Mouse (Mus musculus): ENCODE measurements around the gene Vwa3b. TPM values are rescaled to one million over a fixed set of nuclear protein-coding genes. Genes with fewer than 3 reads are reported as not detected.

Vwa3b gene
- polyA plus RNA-seq (2012; rRNA removed) = 0.14 and 0.34 TPM in 2 replicates

GRCm38 (mm10) chr1:37025962-37026686, at the start of gene Vwa3b:
Gene Vwa3b, plus strand, starts transcription at chr1:37026596.
- H3K27me3 ChIP-seq (replicated peaks; ENCODE audit: control insufficient read depth, insufficient read depth, low read length) = 0 out of 2 replicates have a peak, but pooled peaks cover 1% of the 10 kb centered on the region
- TF ChIP-seq POLR2A (IDR thresholded peaks at IDR 0.05; ENCODE audit: low read depth, low read length) (no peak), CTCF (conservative IDR thresholded peaks at IDR 0.05; ENCODE audit: insufficient read depth, insufficient read length, low read depth, low read length) (no peak)
- no peak within 1 kb of the TSS; the same call in 1 of the 2 replicates for H3K27ac ChIP-seq (ENCODE audit: insufficient read depth, low read depth, low read length)
- peaks cover 3% of the 10 kb centered on the region; the same call in 1 of the 2 replicates for H3K4me1 ChIP-seq (ENCODE audit: control insufficient read depth, insufficient read depth, low read length)
- peak; percentile 71 for DNase-seq
- WGBS = 75% methylated on average over 5 of the region's 5 CpGs
- H3K36me3 ChIP-seq (ENCODE audit: control insufficient read depth, insufficient read depth, low read length) = no peaks in the 10 kb centered on the region
- H3K4me3 ChIP-seq (ENCODE audit: insufficient read depth, low read depth, low read length) = no peak within 1 kb of the TSS

- TF ChIP-seq POLR2A (IDR thresholded peaks at IDR 0.05; ENCODE audit: low read depth, low read length) = no peak
- no peak for TF ChIP-seq CTCF (conservative IDR thresholded peaks at IDR 0.05; ENCODE audit: insufficient read depth, insufficient read length, low read depth, low read length)
- WGBS = 74% methylated on average over 4 of the region's 4 CpGs
Observed at GRCm38 (mm10) chr1:36976770-36977169, 49.6 kb upstream of the Vwa3b start.

DNA sequence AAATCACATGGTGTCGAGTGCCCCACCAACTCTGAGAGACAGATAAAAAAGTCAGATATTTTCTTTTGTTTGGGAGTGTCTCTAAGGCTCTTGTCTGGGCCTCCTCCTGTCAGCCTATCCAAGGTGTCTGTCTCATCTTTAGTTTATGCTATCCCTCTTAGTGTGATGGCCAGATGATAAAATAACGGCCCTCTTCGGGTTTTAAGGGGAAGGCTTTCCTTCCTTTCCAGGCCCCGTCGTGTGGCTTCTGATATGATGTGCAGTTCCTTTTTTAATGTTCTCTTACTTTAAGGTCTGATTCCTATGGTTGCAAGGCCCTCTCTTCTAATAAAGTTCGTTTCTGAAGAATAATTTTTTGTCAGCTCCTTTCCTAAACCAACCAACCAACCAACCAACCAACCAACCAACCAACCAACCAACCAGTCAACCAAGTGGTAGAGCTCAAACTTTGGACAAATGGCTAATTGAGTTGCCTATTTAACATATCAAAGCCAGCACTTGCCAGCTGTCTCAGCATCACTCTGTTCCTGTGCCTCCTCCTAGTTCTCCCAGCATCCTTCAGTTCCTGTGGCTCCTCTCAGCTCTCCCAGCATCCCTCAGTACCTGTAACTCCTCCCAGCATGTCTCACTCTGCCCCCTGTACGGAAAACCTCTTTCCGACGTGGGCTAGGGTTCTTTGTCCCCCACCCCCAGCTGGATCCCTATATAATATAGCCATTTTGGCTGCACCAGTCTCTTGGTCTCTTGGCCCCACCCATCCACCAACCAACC, 44.0 kb upstream of the Vwa3b start:
- 88% methylated on average over 9 of the region's 9 CpGs for WGBS
- Histone ChIP-seq H3K27me3 (replicated peaks; ENCODE audit: control insufficient read depth, insufficient read depth, low read length) (no peaks in the 10 kb centered on the region), H3K4me3 (ENCODE audit: insufficient read depth, low read depth, low read length) (no peak overlapping the region), H3K36me3 (ENCODE audit: control insufficient read depth, insufficient read depth, low read length) (no peaks in the 10 kb centered on the region), H3K27ac (ENCODE audit: insufficient read depth, low read depth, low read length) (no peak overlapping the region), H3K4me1 (ENCODE audit: control insufficient read depth, insufficient read depth, low read length) (no peaks in the 10 kb centered on the region)
- TF ChIP-seq POLR2A (IDR thresholded peaks at IDR 0.05; ENCODE audit: low read depth, low read length) = no peak
- DNase-seq = no peak

More at GRCm38 (mm10) chr1:36976770-36977169, 49.6 kb upstream of the Vwa3b start:
- Histone ChIP-seq H3K27me3 (replicated peaks; ENCODE audit: control insufficient read depth, insufficient read depth, low read length) (no peaks in the 10 kb centered on the region), H3K4me1 (ENCODE audit: control insufficient read depth, insufficient read depth, low read length) (no peaks in the 10 kb centered on the region), H3K4me3 (ENCODE audit: insufficient read depth, low read depth, low read length) (no peak overlapping the region), H3K27ac (ENCODE audit: insufficient read depth, low read depth, low read length) (no peak overlapping the region), H3K36me3 (ENCODE audit: control insufficient read depth, insufficient read depth, low read length) (no peaks in the 10 kb centered on the region)
- peak; percentile 10 for DNase-seq

DNA sequence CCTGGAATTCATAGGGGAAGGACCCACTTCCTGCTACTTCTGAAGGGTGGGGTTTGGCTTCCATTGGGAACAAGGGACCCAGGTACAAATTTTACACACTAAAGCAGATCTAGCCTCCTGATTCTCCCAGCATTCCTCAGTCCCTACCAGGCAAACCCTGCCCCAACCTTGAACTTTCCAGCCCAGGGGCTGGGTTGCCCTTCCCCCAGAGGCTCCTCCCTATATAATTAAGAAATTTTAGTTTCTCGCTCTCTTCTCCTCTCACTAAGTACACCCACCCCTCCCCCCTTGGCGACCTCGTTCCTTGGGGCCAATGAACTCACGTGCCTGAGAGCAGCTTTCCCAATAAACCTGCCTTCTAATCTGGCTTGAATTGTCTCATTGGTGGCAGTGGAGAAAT, 42.6 kb upstream of the Vwa3b start:
- H3K4me1 ChIP-seq (ENCODE audit: control insufficient read depth, insufficient read depth, low read length) = no peaks in the 10 kb centered on the region
- no peaks in the 10 kb centered on the region for H3K36me3 ChIP-seq (ENCODE audit: control insufficient read depth, insufficient read depth, low read length)
- WGBS = 37% methylated on average over 4 of the region's 4 CpGs
- H3K27ac ChIP-seq (ENCODE audit: insufficient read depth, low read depth, low read length) = no peak overlapping the region
- TF ChIP-seq POLR2A (IDR thresholded peaks at IDR 0.05; ENCODE audit: low read depth, low read length) (no peak), CTCF (conservative IDR thresholded peaks at IDR 0.05; ENCODE audit: insufficient read depth, insufficient read length, low read depth, low read length) (no peak)
- no peaks in the 10 kb centered on the region for H3K27me3 ChIP-seq (replicated peaks; ENCODE audit: control insufficient read depth, insufficient read depth, low read length)
- no peak for DNase-seq
- H3K4me3 ChIP-seq (ENCODE audit: insufficient read depth, low read depth, low read length) = no peak overlapping the region

DNA sequence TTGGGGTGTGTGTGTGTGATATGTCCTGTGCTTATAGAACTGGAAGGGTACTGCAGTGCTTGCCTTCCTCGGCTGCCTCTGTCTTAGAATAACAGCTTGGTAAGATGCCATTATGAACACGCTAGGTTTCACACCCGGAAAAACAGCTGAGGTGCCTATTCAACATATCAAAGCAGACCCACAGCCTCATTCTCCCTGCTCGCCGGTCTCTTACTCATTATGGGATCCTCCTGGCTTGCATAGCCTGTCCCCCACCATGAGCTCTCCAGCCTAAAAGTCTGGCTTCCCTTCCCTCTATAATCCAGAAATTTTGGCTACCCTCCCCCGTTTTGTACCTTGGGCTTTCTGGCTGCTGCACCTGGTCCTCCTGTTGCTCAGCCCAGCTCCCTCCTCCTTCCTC, 42.0 kb upstream of the Vwa3b start:
- no peak for TF ChIP-seq CTCF (conservative IDR thresholded peaks at IDR 0.05; ENCODE audit: insufficient read depth, insufficient read length, low read depth, low read length)
- no peak for TF ChIP-seq POLR2A (IDR thresholded peaks at IDR 0.05; ENCODE audit: low read depth, low read length)
- H3K27me3 ChIP-seq (replicated peaks; ENCODE audit: control insufficient read depth, insufficient read depth, low read length) = no peaks in the 10 kb centered on the region
- H3K36me3 ChIP-seq (ENCODE audit: control insufficient read depth, insufficient read depth, low read length) = no peaks in the 10 kb centered on the region
- no peak overlapping the region for H3K27ac ChIP-seq (ENCODE audit: insufficient read depth, low read depth, low read length)
- no peaks in the 10 kb centered on the region for H3K4me1 ChIP-seq (ENCODE audit: control insufficient read depth, insufficient read depth, low read length)
- no peak overlapping the region for H3K4me3 ChIP-seq (ENCODE audit: insufficient read depth, low read depth, low read length)
- WGBS = 47% methylated on average over 6 of the region's 6 CpGs
- DNase-seq = no peak

DNA sequence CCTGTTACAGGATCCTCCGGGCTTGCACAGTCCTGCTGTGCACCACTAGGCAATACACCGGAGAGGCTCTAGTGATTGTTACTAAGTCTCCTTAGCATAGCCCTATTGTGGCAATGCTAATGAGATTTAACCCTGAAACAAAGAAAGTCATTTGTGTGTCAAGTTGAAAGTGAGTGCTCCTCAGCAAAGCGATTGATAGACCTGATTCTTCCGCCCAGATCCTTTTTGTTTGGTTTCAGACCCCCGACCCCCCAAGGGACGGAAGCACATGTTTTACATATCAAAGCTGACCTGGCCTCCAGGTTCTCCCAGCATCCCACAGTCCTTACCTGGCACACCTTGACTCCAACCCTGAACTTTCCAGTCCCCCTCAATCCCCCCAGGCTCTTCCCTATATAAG, 40.5 kb upstream of the Vwa3b start:
- Histone ChIP-seq H3K27ac (ENCODE audit: insufficient read depth, low read depth, low read length) (no peak overlapping the region), H3K36me3 (ENCODE audit: control insufficient read depth, insufficient read depth, low read length) (no peaks in the 10 kb centered on the region), H3K4me1 (ENCODE audit: control insufficient read depth, insufficient read depth, low read length) (no peaks in the 10 kb centered on the region), H3K4me3 (ENCODE audit: insufficient read depth, low read depth, low read length) (no peak overlapping the region), H3K27me3 (replicated peaks; ENCODE audit: control insufficient read depth, insufficient read depth, low read length) (no peaks in the 10 kb centered on the region)
- 79% methylated on average over 6 of the region's 6 CpGs for WGBS
- TF ChIP-seq POLR2A (IDR thresholded peaks at IDR 0.05; ENCODE audit: low read depth, low read length) = no peak
- TF ChIP-seq CTCF (conservative IDR thresholded peaks at IDR 0.05; ENCODE audit: insufficient read depth, insufficient read length, low read depth, low read length) = no peak
- DNase-seq = no peak

Data from kidney, adult 2 months (tissue).